Mouse (Mus musculus): Measurements from ENCODE around the gene Prdm10.

GRCm38 (mm10) chr9:31332826-31333225, 52.5 kb downstream of the Prdm10 start:
- no peak for TF ChIP-seq POLR2A (IDR thresholded peaks at IDR 0.05; ENCODE audit: insufficient read length, low read depth)
- TF ChIP-seq USF1 (IDR thresholded peaks at IDR 0.05; ENCODE audit: low read depth), result no peak

Data from myocyte (in vitro differentiated cells).